Mouse (Mus musculus) myocyte (in vitro differentiated cells): Measurements from ENCODE around the gene Shbg. TPM values are rescaled to one million over a fixed set of nuclear protein-coding genes. Genes with fewer than 3 reads are reported as not detected.

Source experiments
- H3K27me3 ChIP-seq: one replicate; pipeline ENCODE4 v1.6.1; 2011; ENCODE audit not compliant: control insufficient read depth, insufficient read depth, insufficient read length
- H3K36me3 ChIP-seq: one replicate; pipeline ENCODE4 v1.6.1; 2011; ENCODE audit not compliant: control insufficient read depth, insufficient read depth
- H3K4me2 ChIP-seq: one replicate; pipeline ENCODE4 v1.6.1; 2011; ENCODE audit warnings: low read depth, control low read depth
- H3K4me3 ChIP-seq: one replicate; pipeline ENCODE4 v1.5.1; 2011; ENCODE audit warnings: mild to moderate bottlenecking, control low read depth, moderate library complexity
- H3K79me2 ChIP-seq: one replicate; pipeline ENCODE4 v1.6.1; 2011; ENCODE audit not compliant: control insufficient read depth, insufficient read depth
- H3ac ChIP-seq: one replicate; pipeline ENCODE4 v1.6.1; 2011; ENCODE audit not compliant: control insufficient read depth, insufficient read length
- CEBPB ChIP-seq: IDR thresholded peaks from 2 replicates; pipeline ENCODE4 v1.6.1; 2011; ENCODE audit warnings: mild to moderate bottlenecking, moderate library complexity; ENCODE audit not compliant: poor library complexity, insufficient read depth, severe bottlenecking
- E2F4 ChIP-seq: IDR thresholded peaks from one replicate; pipeline ENCODE4 v1.6.1; 2011; ENCODE audit warnings: mild to moderate bottlenecking, control low read depth, moderate library complexity; ENCODE audit not compliant: insufficient read depth
- MAX ChIP-seq: IDR thresholded peaks from one replicate; pipeline ENCODE4 v1.6.1; 2011; ENCODE audit warnings: low read depth, mild to moderate bottlenecking, control low read depth
- MYOD1 ChIP-seq, 3 experiments: IDR thresholded peaks; one replicate each; pipeline ENCODE4 v1.6.1; 2011; ENCODE audit warnings: control low read depth in 2 of 3, low read depth in 2 of 3, mild to moderate bottlenecking in 2 of 3, moderate library complexity in 1 of 3; ENCODE audit not compliant: insufficient read length in 2 of 3, control insufficient read depth in 1 of 3
- MYOG ChIP-seq, 3 experiments: IDR thresholded peaks; one replicate each; pipeline ENCODE4 v1.6.1; 2011; ENCODE audit warnings: control low read depth in 2 of 3, low read depth in 2 of 3, mild to moderate bottlenecking in 2 of 3; ENCODE audit not compliant: insufficient read length in 2 of 3, control insufficient read depth in 1 of 3, insufficient read depth in 1 of 3
- POLR2A ChIP-seq: IDR thresholded peaks from one replicate; pipeline ENCODE4 v1.6.1; 2011; ENCODE audit warnings: low read depth, mild to moderate bottlenecking, control low read depth, moderate library complexity; ENCODE audit not compliant: insufficient read length
- POLR2AphosphoS2 ChIP-seq: IDR thresholded peaks from one replicate; pipeline ENCODE4 v1.6.1; 2011; ENCODE audit warnings: low read depth, control low read depth; ENCODE audit not compliant: insufficient read length
- REST ChIP-seq: IDR thresholded peaks from one replicate; pipeline ENCODE4 v1.6.1; 2011; ENCODE audit warnings: mild to moderate bottlenecking, control low read depth, moderate library complexity; ENCODE audit not compliant: insufficient read depth, insufficient read length
- SRF ChIP-seq: IDR thresholded peaks from one replicate; pipeline ENCODE4 v1.6.1; 2011; ENCODE audit warnings: low read depth; ENCODE audit not compliant: control insufficient read depth, insufficient read length
- TCF12 ChIP-seq: IDR thresholded peaks from one replicate; pipeline ENCODE4 v1.6.1; 2011; ENCODE audit warnings: mild to moderate bottlenecking, control low read depth; ENCODE audit not compliant: poor library complexity, insufficient read depth, severe bottlenecking
- TCF3 ChIP-seq: IDR thresholded peaks from one replicate; pipeline ENCODE4 v1.6.1; 2011; ENCODE audit warnings: low read depth, control low read depth; ENCODE audit not compliant: insufficient read length
- USF1 ChIP-seq: IDR thresholded peaks from one replicate; pipeline ENCODE4 v1.6.1; 2011; ENCODE audit warnings: low read depth, mild to moderate bottlenecking, control low read depth, moderate library complexity
- polyA plus RNA-seq: library from polyadenylated mRNA; unstranded; fragments of >200 nt; fragmentation: generic; extraction: Trizol; gene quantifications from one replicate; pipeline ENCODE4 v1.2.1, GENCODE M21; 2012; ENCODE audit warnings: missing spikeins

The Shbg gene
- polyA plus RNA-seq, 1 experiment = 0.05 TPM

GRCm38 (mm10) chr11:69589207-69589834 is 28.4 kb downstream of the Shbg start:
- Histone ChIP-seq H3K4me3 (no peak overlapping the region), H3K4me2 (no peak overlapping the region), H3K27me3 (no peaks in the 10 kb centered on the region), H3K79me2 (peaks cover 22% of the 10 kb centered on the region), H3K36me3 (peaks cover 13% of the 10 kb centered on the region), H3ac (no peak overlapping the region)
- TF ChIP-seq E2F4 (no peak), REST (no peak), SRF (no peak), POLR2A (no peak)

GRCm38 (mm10) chr11:69585718-69586325 is 31.9 kb downstream of the Shbg start:
- peaks cover 12% of the 10 kb centered on the region for H3K36me3 ChIP-seq
- TF ChIP-seq CEBPB = no peak
- no peak for TF ChIP-seq SRF
- no peak for TF ChIP-seq E2F4
- TF ChIP-seq MAX = no peak
- TF ChIP-seq TCF3 = no peak
- no peak for TF ChIP-seq TCF12
- TF ChIP-seq MYOG (IDR thresholded peaks at IDR 0.05; ENCODE audit: control insufficient read depth in 1 of 3, insufficient read depth in 1 of 3, insufficient read length in 2 of 3, low read depth in 2 of 3) = no peak
- no peak for TF ChIP-seq POLR2AphosphoS2
- no peak for TF ChIP-seq USF1
- no peak for TF ChIP-seq POLR2A
- no peak for TF ChIP-seq MYOD1 (IDR thresholded peaks at IDR 0.05; ENCODE audit: control insufficient read depth in 1 of 3, insufficient read length in 2 of 3, low read depth in 2 of 3)
- no peak for TF ChIP-seq REST
- H3K79me2 ChIP-seq = peaks cover 53% of the 10 kb centered on the region
- no peaks in the 10 kb centered on the region for H3K27me3 ChIP-seq
- H3K4me3 ChIP-seq = no peak overlapping the region
- no peak overlapping the region for H3ac ChIP-seq
- no peak overlapping the region for H3K4me2 ChIP-seq

GRCm38 (mm10) chr11:69584937-69585336 is 32.8 kb downstream of the Shbg start:
- H3K4me2 ChIP-seq = no peak overlapping the region
- peaks cover 60% of the 10 kb centered on the region for H3K79me2 ChIP-seq
- peaks cover 9% of the 10 kb centered on the region for H3K36me3 ChIP-seq
- H3K4me3 ChIP-seq = no peak overlapping the region
- H3K27me3 ChIP-seq = no peaks in the 10 kb centered on the region
- no peak for TF ChIP-seq CEBPB
- TF ChIP-seq USF1 = no peak
- no peak overlapping the region for H3ac ChIP-seq

- TF ChIP-seq SRF (no peak), POLR2AphosphoS2 (no peak), E2F4 (no peak), CEBPB (no peak), REST (no peak), TCF12 (no peak), POLR2A (no peak), MYOD1 (IDR thresholded peaks at IDR 0.05; ENCODE audit: control insufficient read depth in 1 of 3, insufficient read length in 2 of 3, low read depth in 2 of 3) (no peak), MAX (no peak), USF1 (no peak), TCF3 (no peak), MYOG (IDR thresholded peaks at IDR 0.05; ENCODE audit: control insufficient read depth in 1 of 3, insufficient read depth in 1 of 3, insufficient read length in 2 of 3, low read depth in 2 of 3) (no peak)
- peaks cover 5% of the 10 kb centered on the region for H3K36me3 ChIP-seq
- no peak overlapping the region for H3K4me3 ChIP-seq
- no peak overlapping the region for H3K4me2 ChIP-seq
- no peak overlapping the region for H3ac ChIP-seq
- no peaks in the 10 kb centered on the region for H3K27me3 ChIP-seq
- H3K79me2 ChIP-seq = peaks cover 60% of the 10 kb centered on the region
These were observed 33.7 kb downstream of the Shbg start for GRCm38 (mm10) chr11:69584008-69584407.

GRCm38 (mm10) chr11:69582230-69582805 is 35.4 kb downstream of the Shbg start:
- Histone ChIP-seq H3K27me3 (no peaks in the 10 kb centered on the region), H3K4me2 (peak overlapping the region; percentile 94), H3K79me2 (peaks cover 75% of the 10 kb centered on the region), H3K36me3 (no peaks in the 10 kb centered on the region), H3ac (no peak overlapping the region), H3K4me3 (peak overlapping the region; percentile 99)
- TF ChIP-seq POLR2AphosphoS2 (no peak), TCF3 (no peak), SRF (no peak), TCF12 (no peak), USF1 (no peak), MYOD1 (IDR thresholded peaks at IDR 0.05; ENCODE audit: control insufficient read depth in 1 of 3, insufficient read length in 2 of 3, low read depth in 2 of 3) (no peak), POLR2A (no peak), MAX (no peak), E2F4 (no peak), CEBPB (no peak), REST (no peak), MYOG (IDR thresholded peaks at IDR 0.05; ENCODE audit: control insufficient read depth in 1 of 3, insufficient read depth in 1 of 3, insufficient read length in 2 of 3, low read depth in 2 of 3) (no peak)
